Mouse (Mus musculus) R1 (cell line): ENCODE measurements around the gene Gjb3.

Source experiments
- DNase-seq: peaks from one replicate; pipeline ENCODE4 v3.0.0-alpha.2; 2018; ENCODE audit warnings: low read depth, low spot score

The Gjb3 gene

GRCm38 (mm10) chr4:127337668-127338067, 7.0 kb upstream of the Gjb3 start:
- DNase-seq, result no peak

- peak; percentile 95 for DNase-seq
These were observed 4.3 kb upstream of the Gjb3 start for GRCm38 (mm10) chr4:127334870-127335504.

- DNase-seq, result no peak
These were observed 527 bp upstream of the Gjb3 start for GRCm38 (mm10) chr4:127331171-127331570.

GRCm38 (mm10) chr4:127329751-127330150, 893 bp downstream of the Gjb3 start:
- peak; percentile 38 for DNase-seq

- DNase-seq, result peak; percentile 89
These were observed 1.6 kb downstream of the Gjb3 start for GRCm38 (mm10) chr4:127329046-127329445.

- DNase-seq, result peak; percentile 54
These were observed 2.3 kb downstream of the Gjb3 start for GRCm38 (mm10) chr4:127328378-127328777.

GRCm38 (mm10) chr4:127327749-127328148, 2.9 kb downstream of the Gjb3 start:
- DNase-seq, result no peak

- no peak for DNase-seq
These were observed 3.4 kb downstream of the Gjb3 start for GRCm38 (mm10) chr4:127327258-127327657.

GRCm38 (mm10) chr4:127325276-127325675, 5.4 kb downstream of the Gjb3 start:
- DNase-seq, result no peak

- DNase-seq, result peak; percentile 96
These were observed 5.9 kb downstream of the Gjb3 start for GRCm38 (mm10) chr4:127324759-127325158.

- no peak for DNase-seq
These were observed 6.3 kb downstream of the Gjb3 start for GRCm38 (mm10) chr4:127324296-127324695.

- DNase-seq, result no peak
These were observed 7.0 kb downstream of the Gjb3 start for GRCm38 (mm10) chr4:127323651-127324050.

- peak; percentile 84 for DNase-seq
These were observed 11.0 kb downstream of the Gjb3 start for GRCm38 (mm10) chr4:127319613-127320012.

- DNase-seq, result peak; percentile 58
These were observed 13.5 kb downstream of the Gjb3 start for GRCm38 (mm10) chr4:127317143-127317542.

GRCm38 (mm10) chr4:127315753-127316152, 14.9 kb downstream of the Gjb3 start:
- DNase-seq, result no peak

GRCm38 (mm10) chr4:127314585-127314984, 16.1 kb downstream of the Gjb3 start:
- DNase-seq, result no peak

- DNase-seq, result peak; percentile 88
These were observed 16.8 kb downstream of the Gjb3 start, which contains the start of gene Gja4 for GRCm38 (mm10) chr4:127313861-127314260. Gja4 (minus strand) TSS chr4:127314039.

GRCm38 (mm10) chr4:127312349-127312748, 18.3 kb downstream of the Gjb3 start:
- no peak for DNase-seq

GRCm38 (mm10) chr4:127311561-127311960, 19.1 kb downstream of the Gjb3 start:
- no peak for DNase-seq

- DNase-seq, result no peak
These were observed 23.7 kb downstream of the Gjb3 start for GRCm38 (mm10) chr4:127306915-127307314.

GRCm38 (mm10) chr4:127303796-127304195, 26.8 kb downstream of the Gjb3 start:
- DNase-seq, result no peak

- no peak for DNase-seq
These were observed 30.1 kb downstream of the Gjb3 start for GRCm38 (mm10) chr4:127300503-127300902.

- peak; percentile 10 for DNase-seq
These were observed 38.0 kb downstream of the Gjb3 start for GRCm38 (mm10) chr4:127292631-127293030.

GRCm38 (mm10) chr4:127289039-127289548, 41.5 kb downstream of the Gjb3 start:
- no peak for DNase-seq
